Mouse (Mus musculus) lung, embryonic 14.5 days (tissue): Measurements from ENCODE around the gene Zfp14. TPM values are rescaled to one million over a fixed set of nuclear protein-coding genes. Genes with fewer than 3 reads are reported as not detected.

ENCODE experiments used
- ATAC-seq: fragments of 200-750 bp; cut with Nextera tagmentation; 2 replicates; pipeline ENCODE4 v1.8.0; 2017; ENCODE audit warnings: mild to moderate bottlenecking, moderate TSS enrichment, moderate library complexity; ENCODE audit not compliant: insufficient read depth
- DNase-seq: peaks from one replicate; pipeline ENCODE4 v3.0.0-alpha.2; 2015
- H3K27ac ChIP-seq: fragments of 300-500 bp; sonication (generic); 2 replicates; pipeline ENCODE4 v1.5.1; 2014; ENCODE audit warnings: low read depth, mild to moderate bottlenecking, moderate library complexity
- H3K27me3 ChIP-seq: fragments of 300-500 bp; sonication (generic); 2 replicates; pipeline ENCODE4 v1.6.1; 2014; ENCODE audit warnings: low read length, control low read depth; ENCODE audit not compliant: insufficient read depth
- H3K36me3 ChIP-seq: fragments of 300-500 bp; sonication (generic); 2 replicates; pipeline ENCODE4 v1.6.1; 2014; ENCODE audit warnings: control low read depth; ENCODE audit not compliant: insufficient read depth
- H3K4me1 ChIP-seq: fragments of 300-500 bp; sonication (generic); 2 replicates; pipeline ENCODE4 v1.6.1; 2014; ENCODE audit warnings: antibody characterized with exemption, control low read depth; ENCODE audit not compliant: insufficient read depth
- H3K4me2 ChIP-seq: fragments of 300-500 bp; sonication (generic); 2 replicates; pipeline ENCODE4 v1.6.1; 2014; ENCODE audit warnings: mild to moderate bottlenecking
- H3K4me3 ChIP-seq: fragments of 300-500 bp; sonication (generic); 2 replicates; pipeline ENCODE4 v1.5.1; 2014; ENCODE audit warnings: low read depth, low read length
- H3K9ac ChIP-seq: fragments of 300-500 bp; sonication (generic); 2 replicates; pipeline ENCODE4 v1.6.1; 2014
- H3K9me3 ChIP-seq: fragments of 300-500 bp; sonication (generic); 2 replicates; pipeline ENCODE4 v1.6.1; 2016; ENCODE audit warnings: low read depth, low read length, control low read depth
- CTCF ChIP-seq: IDR thresholded peaks from 2 replicates; pipeline ENCODE4 v1.5.1; 2016; ENCODE audit warnings: antibody characterized with exemption, low read depth
- WGBS: fragments of 180-500 bp; shearing (Covaris S2); extraction: QIAGEN DNeasy Blood & Tissue Kit; methylation state at CpG from one replicate; pipeline ENCODE4 v1.1.7; 2014; 5-methylcytosine and 5-hydroxymethylcytosine counted together
- microRNA-seq: library from miRNA; unstranded; fragments of <30 nt; microRNA quantifications from one replicate; pipeline ENCODE4, GENCODE M21; 2016; ENCODE audit warnings: borderline number of aligned reads
- polyA plus RNA-seq: library from polyadenylated mRNA; unstranded; fragments of >200 nt; fragmentation: Nextera tagmentation; extraction: Ambion mirVana; gene quantifications from 2 replicates; pipeline ENCODE4 v1.2.1, GENCODE M21; 2014

The Zfp14 gene
- polyA plus RNA-seq, 1 experiment from 2014 or later: 4.2 TPM

GRCm38 (mm10) chr7:29992698-29993097, 58.5 kb downstream of the Zfp14 start:
- DNase-seq (no peak), ATAC-seq (no peak)
- no peak for TF ChIP-seq CTCF
- Histone ChIP-seq H3K9ac (no peak overlapping the region), H3K9me3 (no peaks in the 10 kb centered on the region), H3K4me3 (no peak overlapping the region), H3K4me1 (no peaks in the 10 kb centered on the region), H3K27ac (no peak overlapping the region), H3K36me3 (peaks cover 78% of the 10 kb centered on the region), H3K4me2 (no peak overlapping the region), H3K27me3 (no peaks in the 10 kb centered on the region)
- WGBS: 94% methylated on average over 8 of the region's 8 CpGs

- ATAC-seq: no peak
- DNase-seq: no peak
- H3K27ac ChIP-seq: no peak overlapping the region
- H3K4me2 ChIP-seq: no peak overlapping the region
- no peak overlapping the region for H3K4me3 ChIP-seq
- WGBS: 77% methylated on average over 11 of the region's 11 CpGs
- H3K36me3 ChIP-seq: peaks cover 70% of the 10 kb centered on the region
- H3K9ac ChIP-seq: no peak overlapping the region
- no peaks in the 10 kb centered on the region for H3K4me1 ChIP-seq
- no peaks in the 10 kb centered on the region for H3K27me3 ChIP-seq
- no peak for TF ChIP-seq CTCF
- H3K9me3 ChIP-seq: no peaks in the 10 kb centered on the region
Measured at GRCm38 (mm10) chr7:29989031-29989430, 62.1 kb downstream of the Zfp14 start.

GRCm38 (mm10) chr7:29987551-29987950, 63.6 kb downstream of the Zfp14 start:
- Histone ChIP-seq H3K27ac (no peak overlapping the region), H3K27me3 (no peaks in the 10 kb centered on the region), H3K4me1 (no peaks in the 10 kb centered on the region), H3K9ac (no peak overlapping the region), H3K36me3 (peaks cover 58% of the 10 kb centered on the region), H3K4me2 (no peak overlapping the region), H3K9me3 (no peaks in the 10 kb centered on the region), H3K4me3 (no peak overlapping the region)
- no peak for TF ChIP-seq CTCF
- DNase-seq (no peak), ATAC-seq (no peak)
- WGBS: 96% methylated on average over 5 of the region's 5 CpGs

Small RNA genes within 50 kb of the gene (microRNA-seq; reads per million reads assigned to microRNA genes)
- gene Gm23368: not detected

Other genes starting within 250 kb of the Zfp14 start
- gene Zfp790, start 235.3 kb downstream of the Zfp14 start, polyA plus RNA-seq: 13.5 and 14.0 TPM in 2 replicates
- gene Zfp940, start 197.7 kb downstream of the Zfp14 start, polyA plus RNA-seq: 6.0 and 7.2 TPM in 2 replicates
- gene Zfp420, start 191.4 kb downstream of the Zfp14 start, polyA plus RNA-seq: 6.5 and 8.6 TPM in 2 replicates
- 11.3 and 12.6 TPM in 2 replicates for gene Zfp27, start 144.8 kb downstream of the Zfp14 start, polyA plus RNA-seq
- 4.6 and 5.7 TPM in 2 replicates for gene Zfp383, start 143.2 kb downstream of the Zfp14 start, polyA plus RNA-seq
- 12.4 and 13.2 TPM in 2 replicates for gene Zfp74, start 97.3 kb downstream of the Zfp14 start, polyA plus RNA-seq
- gene Zfp568, start 67.4 kb downstream of the Zfp14 start, polyA plus RNA-seq: 18.5 and 21.0 TPM in 2 replicates
- 4.5 and 5.1 TPM in 2 replicates for gene Zfp82, start 21.5 kb upstream of the Zfp14 start, polyA plus RNA-seq
- gene Gm26920, start 39.0 kb upstream of the Zfp14 start, polyA plus RNA-seq: 1.7 and 2.0 TPM in 2 replicates
- gene Zfp566, start 39.1 kb upstream of the Zfp14 start, polyA plus RNA-seq: 10.3 and 10.9 TPM in 2 replicates
- 120 and 128 TPM in 2 replicates for gene Zfp260, start 43.4 kb upstream of the Zfp14 start, polyA plus RNA-seq
- gene Zfp382, start 70.6 kb upstream of the Zfp14 start, polyA plus RNA-seq: 8.1 and 9.1 TPM in 2 replicates
- 16.8 and 17.0 TPM in 2 replicates for gene Zfp146, start 118.4 kb upstream of the Zfp14 start, polyA plus RNA-seq
- 4.5 and 8.0 TPM in 2 replicates for gene Cox7a1, start 132.8 kb upstream of the Zfp14 start, polyA plus RNA-seq
- gene Capns1, start 147.4 kb upstream of the Zfp14 start, polyA plus RNA-seq: 78.3 and 80.3 TPM in 2 replicates
- 187 and 192 TPM in 2 replicates for gene Polr2i, start 180.6 kb upstream of the Zfp14 start, polyA plus RNA-seq
- 175 and 182 TPM in 2 replicates for gene Tbcb, start 180.9 kb upstream of the Zfp14 start, polyA plus RNA-seq
- gene Ovol3, start 184.3 kb upstream of the Zfp14 start, polyA plus RNA-seq: 0.26 TPM in 1 of 2 replicates, not detected in the other
- gene Thap8, start 228.7 kb upstream of the Zfp14 start, polyA plus RNA-seq: 0.26 and 0.30 TPM in 2 replicates
- 16.3 and 17.1 TPM in 2 replicates for gene Wdr62, start 229.0 kb upstream of the Zfp14 start, polyA plus RNA-seq
- gene Clip3, start 240.3 kb upstream of the Zfp14 start, polyA plus RNA-seq: 31.1 and 41.9 TPM in 2 replicates